Mouse (Mus musculus) G1E (cell line): ENCODE data around the gene Tmprss4.

Source experiments
- CTCF ChIP-seq: IDR thresholded peaks from 2 replicates; pipeline ENCODE4 v1.5.1; 2012; ENCODE audit warnings: low read depth, low read length, inconsistent platforms, mixed read lengths
- GATA1 ChIP-seq: IDR thresholded peaks from 2 replicates; pipeline ENCODE4 v1.6.1; 2012; ENCODE audit warnings: borderline replicate concordance, low read length, inconsistent platforms, mixed read lengths
- GATA2 ChIP-seq: IDR thresholded peaks from 2 replicates; pipeline ENCODE4 v1.6.1; 2012; ENCODE audit warnings: low read depth, low read length, inconsistent platforms, borderline replicate concordance
- POLR2AphosphoS5 ChIP-seq: IDR thresholded peaks from 2 replicates; pipeline ENCODE4 v1.6.1; 2012; ENCODE audit warnings: low read depth, low read length, inconsistent platforms; ENCODE audit not compliant: insufficient replicate concordance
- TAL1 ChIP-seq: conservative IDR thresholded peaks from 2 replicates; pipeline ENCODE4 v1.6.1; 2012; ENCODE audit warnings: low read depth, low read length, inconsistent platforms, mixed read lengths

- no peak for TF ChIP-seq GATA1
- TF ChIP-seq TAL1 = no peak
- TF ChIP-seq CTCF = no peak
- TF ChIP-seq POLR2AphosphoS5 = no peak
- no peak for TF ChIP-seq GATA2
Measured at GRCm38 (mm10) chr9:45241397-45241796, 37.5 kb upstream of the Tmprss4 start.
